Mouse (Mus musculus): ENCODE results near the gene Enkd1.

Gene Enkd1

DNA sequence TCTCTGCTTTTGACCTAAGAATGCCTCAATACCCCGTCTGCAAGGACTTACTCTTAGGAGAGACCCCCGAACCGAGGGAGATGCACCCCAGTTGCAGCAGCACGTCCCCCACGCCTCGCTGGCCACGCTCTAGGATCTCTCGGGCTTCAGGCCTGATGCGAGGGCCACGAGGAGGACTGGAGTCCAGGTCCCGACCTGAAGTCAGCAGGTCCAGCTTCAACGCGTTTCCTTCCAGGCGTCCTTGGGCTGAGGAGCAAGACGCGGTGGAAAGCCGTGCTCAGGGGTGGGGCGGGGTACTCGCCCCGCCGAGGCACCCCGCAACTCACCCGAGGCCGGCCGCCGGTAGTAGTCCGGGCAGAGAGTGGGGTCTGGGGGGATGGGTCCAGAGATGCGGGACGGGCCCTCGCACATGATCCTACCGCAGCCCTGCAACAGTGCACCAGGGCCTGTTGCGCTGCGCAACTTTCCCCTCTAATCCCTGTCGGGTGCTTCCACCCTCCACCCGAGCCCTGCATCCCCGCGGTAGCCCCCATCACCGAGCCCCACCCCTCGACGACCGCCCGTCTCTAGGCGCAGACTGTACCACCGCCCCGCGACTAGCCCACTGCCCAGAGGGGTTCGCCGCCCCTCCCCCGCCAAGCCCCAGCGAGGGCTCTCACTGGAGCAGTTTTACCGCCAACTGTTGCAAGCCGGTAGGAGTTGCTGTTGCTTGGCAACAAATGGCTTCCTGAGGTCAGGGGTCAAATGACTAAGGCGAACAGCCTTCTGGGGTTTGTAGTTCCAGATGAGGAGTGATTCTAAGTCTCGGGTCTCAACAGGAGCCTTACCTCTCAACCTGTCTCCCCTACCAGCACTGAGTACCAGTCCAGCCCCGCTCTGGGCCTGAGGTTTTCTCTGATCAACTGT lies at the start of gene Enkd1, which contains the start of gene 4933405L10Rik:
Gene Enkd1 (minus strand): TSS at position 713 of the 906 bp plus-strand sequence.
Gene 4933405L10Rik (plus strand): TSS at position 158 of the 906 bp plus-strand sequence.
- peak; percentile 85 to 87 for DNase-seq (ENCODE audit: low spot score in 2 of 2)

DNA sequence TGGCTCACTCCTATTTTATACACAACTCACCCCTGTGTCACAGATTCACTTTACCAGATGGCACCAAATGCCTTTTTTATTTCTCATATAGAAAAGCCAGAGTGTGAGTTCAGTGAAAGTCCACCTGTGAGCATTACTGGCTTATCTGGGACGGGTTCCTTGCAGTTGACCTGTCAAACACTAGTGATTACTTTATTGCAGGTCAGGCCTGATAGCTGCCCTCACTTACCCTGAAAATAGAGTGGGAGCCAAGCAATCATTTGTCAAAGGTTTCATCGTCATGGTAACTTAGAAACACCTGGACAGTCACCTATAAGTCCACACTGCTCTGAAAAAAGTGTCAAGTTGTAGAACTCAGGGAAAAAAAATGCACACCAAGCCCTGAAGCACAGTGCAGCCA lies 46.7 kb upstream of the Enkd1 start:
- DNase-seq (ENCODE audit: low spot score in 2 of 2), result no peak

DNA sequence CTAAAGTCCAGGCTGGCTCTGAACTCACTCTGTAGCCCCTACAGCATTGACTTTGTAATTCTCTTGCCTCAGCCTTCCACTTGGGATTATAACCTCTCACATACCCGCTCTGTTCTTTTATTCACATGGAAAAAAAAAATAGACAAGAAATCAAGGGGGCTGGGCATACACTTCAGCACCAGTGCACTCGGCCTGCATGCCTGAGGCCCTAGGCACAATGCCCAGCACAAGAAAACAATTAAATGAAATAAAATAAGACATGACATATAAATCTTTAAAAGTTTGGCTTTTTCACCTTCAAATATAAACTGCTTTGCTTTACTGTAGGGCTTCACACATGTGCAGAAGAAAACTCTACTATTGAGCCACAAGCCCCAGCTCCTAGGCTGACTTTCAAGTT lies 45.9 kb upstream of the Enkd1 start:
- DNase-seq (ENCODE audit: low spot score in 2 of 2), result no peak

DNA sequence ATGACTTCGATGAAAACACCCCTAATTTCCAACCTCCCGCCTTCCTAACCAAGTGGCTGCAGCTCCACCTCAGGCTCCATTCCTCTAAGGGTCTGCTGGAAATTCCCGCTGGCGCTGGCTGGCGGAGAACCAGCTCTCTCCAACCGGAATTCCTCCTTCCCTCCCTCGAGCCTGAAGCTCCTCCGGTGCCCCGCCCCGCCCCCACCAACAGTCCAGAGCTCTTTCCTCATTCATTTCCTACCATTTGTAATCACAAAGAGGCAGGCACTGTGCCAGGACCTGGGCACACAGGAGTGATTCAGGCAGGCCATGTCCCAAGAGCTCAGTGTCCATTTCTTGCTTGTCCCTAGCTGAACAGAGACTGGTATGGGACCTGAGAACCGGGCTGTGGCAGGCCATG lies 42.6 kb upstream of the Enkd1 start:
- DNase-seq (ENCODE audit: low spot score in 2 of 2), result peak in 1 of 2 experiments; percentile 23

DNA sequence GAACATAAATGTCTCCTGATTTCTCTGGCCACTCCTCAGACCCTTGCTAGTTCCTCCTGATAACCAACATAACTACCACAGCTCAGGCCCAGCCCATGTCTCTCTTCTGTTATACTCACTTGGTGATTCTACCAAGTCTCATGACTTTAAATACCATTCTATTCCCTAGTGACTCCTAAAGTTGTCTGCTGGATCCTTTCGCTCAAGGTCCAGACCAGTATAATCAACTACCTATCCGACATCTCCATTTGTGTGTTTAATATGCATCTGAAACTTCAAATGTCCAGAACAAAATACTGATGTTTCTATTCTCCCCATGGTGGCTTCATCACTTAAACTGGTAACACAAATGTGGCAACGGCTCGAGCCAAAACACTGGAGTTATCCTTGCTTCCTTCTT lies 35.3 kb upstream of the Enkd1 start:
- no peak for DNase-seq (ENCODE audit: low spot score in 2 of 2)

DNA sequence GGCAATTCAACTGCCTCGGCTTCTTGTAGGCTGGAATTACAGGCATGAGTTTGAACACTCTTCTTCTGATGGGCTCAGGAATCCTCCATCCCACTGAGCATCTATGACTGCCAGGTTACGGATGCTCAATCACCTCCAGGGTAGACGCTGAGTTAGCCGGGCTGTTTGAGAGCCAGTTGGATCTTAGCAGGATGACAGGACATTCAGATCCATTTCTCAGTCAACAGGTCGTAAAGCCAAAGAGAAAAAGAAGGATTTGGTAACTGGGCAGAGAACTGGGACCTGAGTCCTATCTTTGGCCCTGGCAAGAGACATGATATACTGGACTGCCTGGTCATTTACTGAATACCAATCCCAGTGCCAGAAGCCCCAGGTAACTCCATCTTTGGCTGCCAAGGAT lies 31.2 kb upstream of the Enkd1 start:
- no peak for DNase-seq (ENCODE audit: low spot score in 2 of 2)

DNA sequence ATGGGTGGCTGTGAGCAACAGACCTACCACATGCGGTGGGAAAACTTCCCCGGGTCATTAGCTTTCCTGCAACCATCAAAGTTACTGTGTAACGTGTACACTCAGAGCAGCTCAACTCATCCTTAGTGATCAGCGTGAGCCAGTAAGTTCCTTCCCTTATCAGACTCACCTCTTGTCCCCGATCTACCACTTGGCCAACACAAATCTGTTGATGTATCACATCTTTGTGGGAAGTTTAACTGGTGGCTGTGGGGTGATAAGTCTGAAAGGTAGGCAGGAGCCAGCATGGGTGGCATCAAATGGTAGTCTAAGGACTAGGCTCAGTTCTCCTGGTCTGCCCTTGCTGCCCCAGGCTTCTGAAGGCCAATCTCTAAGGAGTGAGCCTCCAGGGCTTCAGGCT lies 24.2 kb upstream of the Enkd1 start:
- no peak for DNase-seq (ENCODE audit: low spot score in 2 of 2)

DNA sequence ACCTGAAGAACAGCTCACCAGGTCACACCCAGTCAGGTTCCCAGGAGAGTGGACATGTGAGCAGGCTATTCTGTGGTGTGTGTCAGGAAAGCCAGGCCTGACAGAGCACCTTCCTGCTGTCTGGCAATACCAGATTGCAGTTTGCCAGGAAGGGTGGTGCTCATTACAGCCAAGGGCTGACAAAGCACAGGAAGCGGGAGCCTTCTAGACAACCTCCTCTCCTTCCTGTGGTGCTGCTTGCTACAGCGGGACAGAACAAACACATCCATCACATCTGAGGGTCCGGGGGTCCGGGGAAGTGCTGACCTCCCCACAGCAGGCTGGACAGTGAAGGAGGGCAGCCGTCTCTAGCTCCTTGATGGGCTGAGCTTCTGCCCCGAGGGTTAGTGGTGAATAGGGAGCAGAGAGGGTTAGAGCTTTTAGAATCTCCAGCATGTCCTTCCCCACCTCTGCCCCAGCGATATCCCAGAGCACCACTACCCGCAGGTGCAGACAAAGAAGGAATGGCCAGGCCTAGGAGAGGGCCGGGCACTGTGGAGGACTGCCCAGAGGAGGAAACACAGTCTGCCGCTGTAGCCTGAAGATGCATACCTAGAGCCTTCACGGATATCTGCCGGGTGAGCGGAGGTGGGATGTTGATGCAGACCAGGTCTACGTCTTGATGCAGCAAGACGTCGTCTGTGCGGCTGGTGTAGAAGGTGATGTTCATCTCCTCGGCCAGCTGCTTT lies 19.6 kb upstream of the Enkd1 start:
- DNase-seq (ENCODE audit: low spot score in 2 of 2), result peak; percentile 30 to 33

DNA sequence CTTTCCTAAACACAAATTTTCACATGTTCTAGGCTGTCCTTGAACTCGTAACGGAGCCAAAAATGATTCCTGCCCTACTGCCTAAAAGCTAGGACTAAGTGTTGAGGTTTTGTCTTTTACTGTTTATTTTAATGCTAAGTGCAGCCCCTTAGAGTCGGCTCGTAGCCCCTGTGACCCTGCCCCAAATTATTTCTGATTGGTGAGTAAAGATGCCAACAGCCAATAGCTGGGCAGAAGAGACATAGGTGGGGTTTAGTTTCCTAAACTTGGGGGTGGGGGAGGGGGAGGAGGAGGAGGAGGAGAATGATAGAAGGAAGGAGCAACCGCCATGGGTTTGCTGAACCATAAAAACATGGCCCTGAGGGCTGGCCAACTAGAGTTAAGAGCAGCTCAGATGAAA lies 17.7 kb upstream of the Enkd1 start:
- no peak for DNase-seq (ENCODE audit: low spot score in 2 of 2)

DNA sequence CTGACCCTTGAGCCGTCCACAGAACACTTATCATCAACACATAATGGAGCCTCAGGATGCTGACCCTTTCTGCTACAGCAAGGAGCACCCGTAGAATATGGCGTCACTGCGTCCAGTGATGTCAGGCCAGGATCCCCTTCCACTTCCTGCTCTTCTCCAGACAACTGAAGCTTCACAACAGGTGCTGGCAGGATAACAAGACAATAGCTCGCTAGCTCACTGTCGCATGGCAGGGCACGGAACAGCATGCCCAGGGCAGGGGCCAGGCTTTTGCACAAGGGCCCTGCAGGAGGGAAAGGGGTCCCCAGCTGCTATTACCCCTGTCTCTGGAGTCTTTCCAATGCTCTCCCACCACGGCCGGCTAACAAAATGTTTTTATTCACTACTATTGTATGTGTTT lies 14.9 kb upstream of the Enkd1 start:
- no peak for DNase-seq (ENCODE audit: low spot score in 2 of 2)

DNA sequence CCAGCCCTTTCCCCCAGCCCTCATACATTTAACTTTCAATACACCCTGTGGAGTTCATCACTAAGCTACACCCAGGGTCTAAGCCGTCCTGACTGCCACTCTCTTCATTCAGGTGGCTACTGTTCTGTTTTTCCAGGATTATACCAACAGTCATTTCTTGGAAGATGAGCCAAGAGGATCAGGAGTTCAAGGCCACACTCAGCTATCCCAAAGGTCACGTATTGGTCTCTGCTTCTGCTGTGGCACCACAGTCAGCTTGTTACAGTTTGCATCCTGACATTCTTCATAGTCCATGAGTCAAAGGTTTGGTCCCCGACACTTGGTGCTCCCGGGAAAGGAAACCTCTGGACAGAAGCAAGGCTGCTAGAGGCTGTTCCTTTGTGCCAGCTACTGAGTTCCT lies 11.6 kb upstream of the Enkd1 start:
- no peak for DNase-seq (ENCODE audit: low spot score in 2 of 2)

DNA sequence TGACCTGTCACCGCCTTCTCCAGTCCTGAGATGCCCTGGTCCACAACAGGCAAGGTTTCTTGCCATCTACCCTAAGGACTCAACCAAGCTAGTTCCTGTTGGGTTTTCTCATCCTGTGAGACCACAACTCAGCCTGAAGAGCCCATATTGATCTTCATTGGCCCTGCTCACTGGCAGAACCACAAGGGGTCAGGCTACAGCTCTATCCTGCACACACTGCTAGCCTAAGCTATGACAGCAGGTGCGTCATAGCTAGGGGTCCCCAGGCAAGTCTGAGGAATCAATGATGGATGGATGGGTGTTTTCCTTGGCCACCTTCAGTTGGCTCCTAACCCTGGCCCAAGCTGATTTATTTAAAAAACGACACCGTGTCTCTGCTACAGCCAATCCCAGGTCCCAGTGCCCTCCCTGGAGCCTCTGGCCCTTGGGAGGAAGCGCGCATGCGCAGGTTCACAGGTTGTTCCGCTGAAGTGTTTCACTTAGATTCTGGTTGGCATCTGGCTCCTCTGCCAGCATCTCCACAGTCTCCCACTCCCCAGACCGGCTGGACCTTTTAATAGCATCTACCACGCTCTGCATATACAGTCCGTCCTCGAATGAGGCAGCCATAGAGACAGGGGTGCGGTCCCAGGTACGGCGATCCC lies 8.4 kb upstream of the Enkd1 start:
- no peak for DNase-seq (ENCODE audit: low spot score in 2 of 2)

DNA sequence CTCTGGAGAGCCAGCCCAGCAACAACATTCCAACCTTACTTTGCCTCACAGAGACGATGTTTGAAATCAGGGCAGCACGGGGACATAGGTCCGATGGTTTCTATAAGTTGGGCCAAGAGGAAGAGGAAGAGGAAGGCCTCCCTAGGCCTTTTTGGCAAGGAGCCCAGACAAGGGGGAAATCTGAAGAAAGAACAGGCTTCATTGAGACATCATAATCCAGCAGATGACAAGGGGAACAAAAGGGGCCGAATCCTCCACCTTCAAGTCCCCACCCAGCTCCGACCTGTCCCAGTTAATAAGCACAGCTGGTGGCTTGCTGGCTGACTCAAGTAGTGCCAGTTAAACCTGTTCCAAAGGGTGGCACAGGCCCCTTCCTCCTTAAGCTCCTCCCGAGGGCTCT lies 7.0 kb upstream of the Enkd1 start:
- DNase-seq (ENCODE audit: low spot score in 2 of 2), result no peak

DNA sequence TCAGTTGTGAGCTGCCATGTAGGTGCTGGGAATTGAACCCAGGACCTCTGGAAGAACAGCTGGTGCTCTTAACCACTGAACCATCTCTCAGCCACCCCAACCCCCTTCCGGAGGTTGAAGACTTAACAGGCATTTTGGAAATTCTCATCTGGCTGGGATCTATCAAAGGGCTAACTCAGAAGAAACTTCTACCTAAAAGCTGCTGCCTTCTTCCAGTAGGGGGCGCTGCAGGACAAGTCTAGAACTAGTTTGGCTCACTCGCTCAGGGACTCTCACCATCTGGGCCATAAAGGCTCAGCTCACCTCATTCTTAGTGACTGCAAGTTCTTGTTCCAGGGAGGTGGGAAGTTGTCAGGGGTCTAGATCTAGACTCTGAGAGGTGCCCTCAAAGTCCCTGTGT lies 6.1 kb upstream of the Enkd1 start:
- DNase-seq (ENCODE audit: low spot score in 2 of 2), result peak; percentile 78 to 87

DNA sequence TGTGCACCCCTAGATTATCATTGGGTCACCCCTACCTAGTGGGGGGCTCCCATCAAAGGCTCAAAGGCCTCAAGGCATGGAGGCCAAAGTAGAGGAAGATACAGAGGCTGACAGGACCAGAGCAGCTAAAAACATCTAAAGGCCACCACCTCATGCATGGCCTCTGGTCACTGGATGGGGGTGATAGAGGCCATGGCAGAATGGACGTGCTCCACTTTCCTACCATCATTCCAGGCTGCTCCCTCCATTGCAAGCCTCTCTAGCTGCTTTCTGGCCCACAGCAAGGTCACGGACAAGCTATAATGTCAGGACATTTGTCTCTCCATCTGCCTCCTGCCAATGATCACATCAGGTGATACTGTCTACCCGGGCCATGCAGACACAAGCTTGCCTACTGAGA lies 4.3 kb upstream of the Enkd1 start:
- DNase-seq (ENCODE audit: low spot score in 2 of 2), result no peak

DNA sequence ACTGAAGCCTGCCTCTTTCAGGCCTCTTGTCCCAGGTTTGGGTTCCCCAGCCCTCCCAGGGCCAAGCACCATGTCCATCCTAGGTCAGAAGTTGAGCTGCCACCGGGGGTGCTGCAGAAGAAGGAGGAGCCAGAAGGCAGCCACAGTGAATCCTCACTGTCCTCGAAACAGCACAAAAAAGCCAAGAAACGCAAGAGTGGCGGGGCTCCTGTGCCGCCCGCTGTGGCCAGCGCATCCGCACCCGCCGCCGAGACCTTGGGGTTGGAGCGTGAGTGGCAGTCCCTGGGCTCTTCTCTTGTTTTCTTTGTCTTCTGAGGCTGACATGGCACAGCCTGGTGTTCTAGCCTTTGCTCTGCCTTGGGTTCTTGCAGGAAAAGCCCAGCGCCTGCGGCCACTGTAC lies 1.3 kb upstream of the Enkd1 start:
- DNase-seq (ENCODE audit: low spot score in 2 of 2), result no peak

DNA sequence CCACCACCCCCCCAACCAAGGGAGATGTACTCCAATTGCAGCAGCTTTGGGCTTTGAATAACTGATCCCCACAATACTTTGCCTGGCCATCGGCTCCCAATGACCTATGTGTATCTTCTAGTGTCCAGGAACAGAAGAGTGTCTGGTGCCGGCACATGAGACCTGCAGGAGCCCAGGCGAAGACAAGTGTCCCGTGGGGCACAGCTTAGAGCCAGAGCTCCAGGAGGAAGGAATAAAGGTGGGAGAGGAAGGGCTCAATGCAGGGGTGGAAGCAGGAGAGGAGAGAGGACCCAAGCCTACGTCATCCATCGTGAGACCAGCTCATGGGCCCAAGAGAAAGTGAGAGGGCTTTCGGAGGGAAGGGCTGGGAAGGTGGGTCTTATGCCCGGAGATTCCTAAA lies 665 bp upstream of the Enkd1 start:
- no peak for DNase-seq (ENCODE audit: low spot score in 2 of 2)

DNA sequence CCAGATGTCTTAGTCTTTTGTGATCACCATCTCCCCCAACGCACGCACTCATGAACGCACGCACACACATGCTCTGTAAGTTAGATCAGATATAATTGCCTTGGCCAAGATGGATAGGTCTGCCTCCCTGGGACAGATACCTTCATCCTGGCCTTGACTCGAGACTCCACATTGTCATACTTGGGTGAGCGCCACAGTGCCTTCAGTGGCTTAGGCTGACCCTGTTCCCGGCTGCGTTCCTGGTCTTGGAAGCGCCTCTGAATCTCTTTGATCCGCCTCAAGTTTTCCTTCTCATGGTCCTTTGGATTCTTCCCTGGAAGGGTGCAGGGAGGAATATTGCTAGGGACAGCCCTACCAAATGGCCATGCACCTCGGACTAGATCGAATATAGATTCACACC lies 1.6 kb downstream of the Enkd1 start:
- DNase-seq (ENCODE audit: low spot score in 2 of 2), result no peak

DNA sequence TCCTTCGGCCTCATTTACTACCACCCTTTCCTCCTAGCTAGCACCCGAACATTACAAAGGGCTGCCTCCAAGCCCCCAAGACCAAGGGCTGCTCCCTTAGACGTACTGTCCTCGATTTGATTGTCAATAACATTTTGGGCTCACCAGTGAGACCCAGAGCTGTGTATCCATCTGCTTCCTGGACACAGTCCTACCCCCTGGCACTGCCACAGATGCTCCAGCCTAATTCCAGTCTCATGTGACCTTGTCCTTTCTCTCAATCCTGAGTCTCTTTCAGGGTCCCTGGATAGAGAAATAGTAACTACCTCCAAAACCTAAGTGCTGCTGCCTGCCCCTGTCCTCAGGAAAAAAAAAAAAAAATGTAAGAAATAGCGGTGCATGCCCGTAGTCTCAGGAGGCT lies 3.1 kb downstream of the Enkd1 start:
- DNase-seq (ENCODE audit: low spot score in 2 of 2), result no peak

DNA sequence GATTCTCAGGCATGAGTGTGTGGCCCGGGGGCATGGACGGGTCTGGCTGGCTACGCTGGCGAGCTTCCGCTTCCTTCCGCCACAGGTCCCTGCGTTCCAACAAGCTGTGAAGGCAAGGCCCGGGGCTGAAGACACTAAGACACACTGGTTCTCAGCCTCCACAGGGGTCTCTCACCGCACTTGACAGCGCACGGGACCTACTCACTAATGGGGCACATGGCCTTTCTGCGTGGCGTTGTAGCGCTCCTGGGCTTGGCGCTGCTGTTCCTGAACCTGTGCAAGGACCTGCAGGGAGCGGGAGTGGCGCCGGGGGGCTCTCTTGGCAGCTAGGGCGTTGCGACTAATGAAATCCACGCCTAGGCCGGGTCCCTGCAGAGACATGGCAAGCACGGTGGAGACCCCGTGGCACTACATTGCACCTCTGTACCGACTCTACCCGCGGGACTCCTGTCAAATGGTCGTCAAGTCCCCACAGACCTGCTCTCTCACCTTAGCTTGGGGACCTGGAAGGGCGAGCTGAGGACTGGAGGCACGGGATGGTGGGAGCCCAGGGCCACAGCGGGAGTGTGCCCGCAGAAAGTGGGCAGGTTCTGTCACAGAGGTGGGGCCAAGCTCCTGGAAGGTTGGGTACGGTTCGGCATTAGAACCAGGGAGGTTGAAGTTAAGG lies 3.7 kb downstream of the Enkd1 start:
- no peak for DNase-seq (ENCODE audit: low spot score in 2 of 2)

DNA sequence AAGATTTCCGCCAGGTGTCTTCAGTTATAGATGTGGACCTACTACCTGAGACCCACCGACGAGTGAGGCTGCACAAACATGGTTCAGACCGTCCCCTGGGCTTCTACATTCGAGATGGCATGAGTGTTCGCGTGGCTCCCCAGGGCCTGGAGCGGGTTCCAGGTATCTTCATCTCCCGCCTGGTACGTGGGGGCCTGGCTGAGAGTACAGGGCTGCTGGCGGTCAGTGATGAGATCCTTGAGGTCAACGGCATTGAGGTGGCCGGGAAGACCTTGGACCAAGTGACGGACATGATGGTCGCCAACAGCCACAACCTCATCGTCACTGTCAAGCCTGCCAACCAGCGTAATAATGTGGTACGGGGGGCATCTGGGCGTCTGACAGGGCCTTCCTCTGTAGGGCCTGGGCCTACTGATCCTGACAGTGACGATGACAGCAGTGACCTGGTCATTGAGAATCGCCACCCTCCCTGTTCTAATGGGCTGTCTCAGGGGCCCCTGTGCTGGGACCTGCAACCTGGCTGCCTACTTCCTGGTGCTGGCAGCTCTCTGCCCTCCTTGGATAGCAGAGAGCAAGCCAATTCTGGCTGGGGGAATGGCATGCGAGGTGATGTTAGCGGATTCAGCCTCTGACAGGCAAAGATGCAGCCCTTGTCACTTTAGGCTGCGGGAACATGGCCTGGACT lies 5.1 kb downstream of the Enkd1 start:
- no peak for DNase-seq (ENCODE audit: low spot score in 2 of 2)
